Mouse (Mus musculus) bone marrow, adult 2 months (tissue): ENCODE results near the gene Casd1.

Experiments
- CTCF ChIP-seq: fragments of 200-500 bp; IDR thresholded peaks from 2 replicates; pipeline ENCODE4 v1.5.1; 2011; ENCODE audit warnings: low read length, control low read depth; ENCODE audit not compliant: control insufficient read depth, insufficient read depth
- POLR2A ChIP-seq: fragments of 200-500 bp; IDR thresholded peaks from 2 replicates; pipeline ENCODE4 v1.6.1; 2011; ENCODE audit warnings: low read depth, mild to moderate bottlenecking, control low read depth, low read length, borderline replicate concordance; ENCODE audit not compliant: control insufficient read depth

GRCm38 (mm10) chr6:4652596-4653134, 52.0 kb downstream of the Casd1 start:
- TF ChIP-seq CTCF: no peak
- TF ChIP-seq POLR2A: no peak
